Mouse (Mus musculus) retina, embryonic 14.5 days (tissue): ENCODE results near the gene Zbtb20.

Experiments
- DNase-seq: peaks from one replicate; pipeline ENCODE4 v3.0.0-alpha.2; 2015; ENCODE audit warnings: low spot score

The Zbtb20 gene

DNA sequence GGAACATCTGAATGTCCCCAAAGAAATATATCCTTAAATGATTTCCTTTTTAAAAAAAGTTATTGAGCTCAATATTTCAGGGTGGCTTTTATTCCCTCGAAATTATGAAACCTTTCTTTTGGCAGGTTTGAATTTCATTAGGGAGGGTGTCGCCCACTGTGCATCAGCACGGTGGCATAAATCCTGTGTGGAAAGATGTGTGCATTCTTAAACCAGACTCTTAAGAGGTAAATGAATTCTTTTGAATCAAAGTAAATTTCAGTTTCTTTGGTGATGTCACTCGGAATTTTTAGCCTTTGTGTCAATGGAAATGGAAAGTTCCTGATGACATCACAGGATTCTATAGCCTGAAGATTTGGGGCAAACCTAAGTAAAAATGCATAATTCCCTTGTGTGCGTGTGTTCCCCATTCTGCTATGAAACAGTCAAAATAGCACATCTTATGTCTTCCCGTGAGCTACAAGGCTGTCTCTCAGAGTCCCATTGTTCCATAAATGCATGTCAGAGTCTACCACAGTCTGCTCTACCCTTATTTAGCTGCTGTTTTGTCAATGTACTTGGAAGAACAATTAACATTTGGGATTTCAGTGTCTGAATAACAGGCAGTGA, 318.1 kb downstream of the Zbtb20 start:
- DNase-seq = no peak

DNA sequence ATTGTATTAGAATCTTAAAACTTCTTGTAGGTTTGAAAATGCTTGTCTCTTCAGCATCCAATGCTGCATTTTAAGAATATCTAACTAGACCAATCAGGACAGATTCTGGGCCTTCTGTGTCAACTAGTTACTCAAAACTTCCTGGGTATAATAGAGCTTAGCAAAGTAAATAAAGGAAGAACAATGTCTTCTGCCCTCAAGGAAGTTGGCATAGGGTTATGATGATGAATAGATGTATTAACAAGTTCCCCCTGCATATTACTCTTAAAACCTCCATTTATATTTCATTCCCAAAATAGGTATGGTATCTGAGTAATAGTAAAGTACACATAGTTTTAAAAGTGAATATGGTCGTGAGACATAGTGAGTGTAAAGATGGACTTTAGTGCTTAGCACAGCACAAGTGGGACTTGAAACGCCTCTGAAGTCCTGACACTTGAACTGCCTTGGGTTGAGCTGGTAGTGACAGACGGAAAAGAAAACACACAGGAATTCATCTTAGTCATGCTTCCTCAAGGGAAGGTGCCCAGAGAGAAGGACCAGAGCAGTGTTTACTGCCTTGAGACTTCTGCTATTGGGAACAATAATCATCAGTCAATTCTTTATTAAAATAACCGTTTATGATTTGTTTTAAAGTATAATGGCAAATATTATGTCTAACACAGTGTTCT, 341.8 kb downstream of the Zbtb20 start:
- no peak for DNase-seq

DNA sequence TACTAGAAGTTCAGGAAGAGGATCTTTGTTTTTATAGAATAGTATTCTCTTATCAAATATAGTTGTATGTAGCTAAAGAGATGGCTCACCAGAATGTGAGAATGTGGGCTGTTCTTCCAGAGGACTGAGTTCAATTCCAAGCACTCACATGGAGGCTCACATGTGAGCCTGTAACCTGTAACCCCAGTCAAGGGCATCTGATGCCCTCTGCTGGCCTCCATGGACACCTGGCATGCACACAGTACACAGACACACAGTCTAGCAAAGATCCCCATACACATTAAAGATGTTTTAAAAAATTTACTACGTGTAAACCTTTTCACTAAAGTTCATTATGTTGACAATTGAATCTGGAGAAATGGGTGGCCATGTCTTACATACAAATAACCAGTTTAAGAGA, 343.7 kb downstream of the Zbtb20 start:
- no peak for DNase-seq

DNA sequence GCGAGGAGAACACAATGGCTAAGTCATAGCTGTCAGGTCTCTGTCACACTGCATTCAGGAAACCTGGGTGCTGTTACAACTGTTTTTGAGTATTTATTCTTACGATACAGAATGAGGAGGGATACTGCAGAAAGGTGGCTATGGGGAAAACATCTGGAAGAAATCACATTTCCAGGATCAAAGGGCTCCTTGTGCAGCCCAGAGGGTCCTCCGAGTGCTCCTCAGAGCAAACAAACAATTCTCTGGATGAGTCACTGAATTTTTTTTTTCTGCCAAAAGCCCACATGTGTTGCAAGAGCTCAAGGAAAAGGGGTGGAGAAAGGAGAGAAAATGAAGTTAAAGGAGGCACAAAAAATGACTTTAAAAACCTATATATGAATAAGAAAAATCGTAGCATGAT, 345.6 kb downstream of the Zbtb20 start:
- DNase-seq = no peak

DNA sequence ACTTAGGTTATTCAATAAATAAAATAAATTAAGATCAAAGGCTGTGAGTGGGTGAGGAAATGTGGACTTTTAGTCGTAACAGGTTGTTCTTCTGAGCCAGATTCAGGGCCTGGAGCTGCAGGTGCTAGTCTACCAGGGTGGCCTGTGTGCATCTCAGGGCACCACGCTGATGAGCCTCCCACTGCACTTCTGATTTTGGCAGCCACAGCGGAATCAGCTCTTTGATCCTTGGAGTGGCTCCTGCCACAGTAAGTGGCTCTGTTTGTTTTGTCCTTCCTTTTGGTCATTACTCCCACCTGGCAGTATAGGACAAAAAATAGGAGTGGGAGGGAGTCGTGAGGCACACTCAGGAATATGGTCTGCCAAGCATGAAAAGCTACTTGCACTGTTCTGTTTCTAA, 354.6 kb downstream of the Zbtb20 start:
- DNase-seq = no peak

DNA sequence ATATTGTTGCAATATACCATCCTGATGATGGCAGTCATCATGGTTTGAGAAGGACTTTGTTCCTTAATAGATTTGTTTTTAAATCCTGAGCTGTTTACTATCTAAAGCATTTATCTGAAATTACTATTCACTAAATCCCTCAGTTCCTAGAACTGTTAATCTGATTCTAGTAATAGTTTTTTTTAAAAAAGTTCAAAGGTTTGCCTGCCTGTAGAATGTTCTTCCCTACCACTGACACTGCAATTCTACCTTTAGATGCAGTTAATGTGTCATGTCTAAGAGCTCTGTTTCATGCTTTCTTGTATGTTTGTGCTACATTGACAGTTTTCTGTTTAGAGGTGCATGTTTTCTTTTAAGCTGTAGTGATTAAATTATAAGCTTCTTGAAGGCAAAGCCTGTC, 358.6 kb downstream of the Zbtb20 start:
- no peak for DNase-seq

DNA sequence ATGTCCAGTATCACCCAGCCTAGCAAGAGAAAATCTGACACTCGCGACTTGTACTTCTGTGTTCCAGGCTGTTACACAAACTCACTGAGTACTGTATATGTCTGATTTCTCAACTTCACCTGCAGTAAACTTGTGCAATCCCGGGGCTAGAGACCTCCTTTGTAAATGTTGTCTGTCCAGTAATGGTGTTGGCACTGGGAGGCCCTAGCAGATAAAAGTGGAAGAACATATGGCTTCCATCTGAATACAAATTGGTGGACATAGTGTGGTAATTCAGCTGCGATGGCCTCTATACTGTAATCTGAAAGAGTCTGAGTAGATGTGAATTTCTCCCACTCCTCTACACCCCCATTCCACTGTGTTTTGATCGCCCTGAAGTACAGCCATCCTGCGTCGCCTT, 359.6 kb downstream of the Zbtb20 start:
- no peak for DNase-seq

DNA sequence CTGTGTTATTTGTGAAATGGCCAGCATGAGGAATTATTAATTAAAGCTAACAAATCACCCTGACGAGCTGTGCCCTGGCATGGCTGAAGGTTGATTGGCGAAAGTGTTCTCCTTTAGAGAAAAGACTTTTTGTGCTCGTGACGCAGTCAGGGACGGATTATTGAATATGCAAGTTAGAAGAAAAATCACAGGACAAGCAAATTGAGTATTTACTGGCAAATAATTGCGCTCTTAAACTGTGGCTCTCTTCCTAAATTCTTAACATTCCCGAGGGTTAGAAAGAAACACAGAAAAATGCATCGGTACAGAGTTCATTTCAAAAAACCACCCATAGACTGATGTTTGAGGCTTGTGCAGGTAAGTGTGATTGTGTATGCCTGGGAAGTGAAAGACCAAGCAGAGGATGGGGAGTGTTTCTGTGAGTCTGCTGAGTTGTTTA, 360.1 kb downstream of the Zbtb20 start:
- DNase-seq = no peak

DNA sequence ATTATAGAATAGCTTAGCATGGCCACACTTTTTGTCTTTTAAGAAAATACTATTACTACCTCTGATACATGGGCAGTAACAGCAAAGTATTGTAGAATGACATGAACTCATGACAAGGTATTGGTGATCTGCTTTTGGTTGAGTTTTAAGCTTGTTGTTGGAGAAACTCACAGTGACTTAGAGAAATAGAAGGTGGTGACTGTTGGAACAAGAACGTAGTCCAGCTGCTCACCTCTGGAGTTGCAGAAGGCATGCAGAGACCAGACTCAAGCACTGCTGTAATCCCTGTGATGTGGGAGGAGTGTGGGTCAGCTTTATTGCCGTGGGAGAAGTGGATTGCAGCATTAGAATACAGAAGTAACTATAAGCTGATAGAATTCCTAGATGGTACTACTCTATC, 361.9 kb downstream of the Zbtb20 start:
- DNase-seq = no peak

DNA sequence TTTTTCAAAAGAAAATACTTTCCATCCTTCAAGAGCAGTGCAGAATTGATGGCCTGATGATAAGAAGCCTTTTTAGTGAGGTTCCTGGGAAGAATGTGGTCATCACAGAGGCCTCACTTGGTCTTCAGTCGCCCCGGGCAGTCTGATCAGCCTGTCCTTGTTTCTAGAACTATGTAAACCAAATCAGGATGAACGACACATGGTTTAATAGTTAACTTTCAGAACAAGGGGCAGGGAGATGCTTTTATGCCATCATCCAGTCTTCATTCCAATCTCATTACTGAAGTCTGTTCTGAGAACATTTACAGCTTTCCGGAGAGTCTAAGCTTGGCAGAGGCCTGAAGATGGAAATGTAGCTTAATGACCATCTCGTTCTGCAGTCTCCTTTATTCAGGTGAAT, 371.3 kb downstream of the Zbtb20 start:
- DNase-seq = no peak

DNA sequence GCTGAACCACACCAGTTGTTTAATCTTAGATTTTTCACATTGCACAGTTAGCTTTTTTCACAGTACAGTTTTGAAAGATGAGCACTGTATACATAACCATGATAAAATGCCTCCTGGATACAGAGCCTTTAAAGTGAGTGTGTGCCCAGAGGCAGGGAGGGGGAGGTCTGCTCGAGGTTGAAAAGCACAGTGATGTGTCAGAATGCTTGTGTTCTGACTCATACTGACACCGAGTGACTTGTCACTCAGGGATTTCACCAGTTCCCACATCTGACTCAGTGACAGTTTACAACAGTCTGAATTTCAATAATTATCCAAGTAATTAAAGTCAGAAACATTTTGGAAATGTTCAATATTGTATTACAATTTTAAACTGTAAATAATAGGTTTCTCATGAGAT, 377.4 kb downstream of the Zbtb20 start:
- no peak for DNase-seq

DNA sequence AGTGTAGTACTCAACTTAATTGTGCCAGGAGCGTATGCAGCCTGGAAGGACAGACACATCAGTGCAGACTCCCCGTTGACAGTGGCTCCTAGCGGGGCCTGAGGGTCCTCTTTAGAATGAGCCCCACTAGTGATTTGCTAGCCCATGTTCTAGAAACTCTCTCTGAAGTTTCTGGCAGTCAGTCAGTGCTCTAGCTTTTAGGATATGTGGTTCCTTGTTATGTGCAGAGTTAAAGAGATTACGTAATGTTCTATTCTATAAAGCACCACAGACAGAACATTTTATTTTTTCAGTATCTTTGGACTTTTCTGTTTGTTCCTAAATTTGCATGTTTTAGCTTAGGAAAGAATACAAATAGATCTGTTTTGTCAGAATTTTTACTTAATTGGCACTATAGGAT, 378.1 kb downstream of the Zbtb20 start:
- DNase-seq = no peak

DNA sequence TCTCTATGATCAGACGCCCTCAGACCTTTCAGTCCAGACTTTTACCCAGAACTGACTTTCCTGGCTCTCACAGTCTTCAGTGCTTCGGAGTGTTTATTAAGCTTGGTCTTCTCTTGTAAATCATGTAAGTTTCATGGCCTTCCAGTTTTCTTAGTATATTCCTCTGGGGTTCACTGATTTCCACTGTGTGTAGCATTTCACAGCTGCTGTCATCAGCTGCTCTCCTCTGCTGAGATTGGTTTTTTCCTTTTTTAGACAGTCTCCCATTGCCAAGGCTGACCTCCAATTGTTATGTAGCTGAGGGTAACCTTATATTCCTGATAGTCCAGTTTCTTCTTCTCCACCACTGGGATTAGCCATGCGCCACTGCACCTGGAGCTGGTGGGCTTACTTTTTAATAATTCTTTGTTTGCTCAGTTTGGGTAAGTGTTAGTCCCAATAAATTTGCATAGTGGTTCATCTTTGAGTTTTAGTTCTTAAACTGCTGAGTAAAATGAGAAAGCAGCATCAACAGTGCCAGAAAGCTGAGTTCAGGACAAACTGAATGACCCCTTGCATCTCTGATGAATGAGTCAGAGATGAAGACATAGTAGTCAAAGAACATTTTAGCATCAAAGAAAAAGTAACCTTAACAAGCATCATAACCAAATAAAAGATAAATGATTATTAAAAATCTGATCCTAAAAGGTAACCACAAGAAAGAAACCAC, 380.7 kb downstream of the Zbtb20 start:
- DNase-seq = no peak

DNA sequence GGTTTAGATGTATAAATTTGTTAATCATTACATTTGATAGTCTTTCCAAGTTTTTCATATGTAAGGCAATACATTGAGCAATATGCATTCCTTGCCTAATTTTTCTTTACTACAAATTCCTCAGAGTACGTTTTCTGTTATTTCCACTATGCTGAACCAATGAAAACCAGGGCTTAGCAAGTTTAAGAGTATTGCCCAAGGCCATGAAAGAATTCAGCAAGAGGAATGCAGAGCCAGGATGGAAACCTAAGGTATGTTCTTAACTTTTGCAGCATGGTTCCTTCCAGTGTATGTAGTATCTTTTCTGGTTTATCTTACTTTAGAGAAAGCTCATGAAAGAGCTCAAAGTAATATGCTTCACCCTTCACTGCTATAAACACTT, 381.2 kb downstream of the Zbtb20 start:
- no peak for DNase-seq

DNA sequence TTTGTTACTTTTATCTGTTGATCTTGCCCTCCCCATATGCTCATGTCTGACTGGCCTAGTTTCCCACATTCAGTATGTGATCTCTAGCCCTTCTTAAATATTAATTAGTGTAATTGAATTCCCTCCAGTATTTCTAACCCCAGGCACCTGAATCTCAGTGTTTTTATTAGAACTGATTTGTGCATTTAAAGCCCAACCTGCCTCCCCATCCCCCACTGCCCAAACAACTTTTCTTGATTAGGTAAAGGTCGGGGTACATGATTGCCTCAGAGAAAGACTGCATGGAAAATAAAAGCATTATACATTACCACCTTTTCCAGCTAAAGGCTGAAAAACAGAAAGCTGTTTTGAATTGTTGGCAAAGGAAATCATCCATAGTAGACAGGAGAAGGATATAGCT, 383.8 kb downstream of the Zbtb20 start:
- no peak for DNase-seq

DNA sequence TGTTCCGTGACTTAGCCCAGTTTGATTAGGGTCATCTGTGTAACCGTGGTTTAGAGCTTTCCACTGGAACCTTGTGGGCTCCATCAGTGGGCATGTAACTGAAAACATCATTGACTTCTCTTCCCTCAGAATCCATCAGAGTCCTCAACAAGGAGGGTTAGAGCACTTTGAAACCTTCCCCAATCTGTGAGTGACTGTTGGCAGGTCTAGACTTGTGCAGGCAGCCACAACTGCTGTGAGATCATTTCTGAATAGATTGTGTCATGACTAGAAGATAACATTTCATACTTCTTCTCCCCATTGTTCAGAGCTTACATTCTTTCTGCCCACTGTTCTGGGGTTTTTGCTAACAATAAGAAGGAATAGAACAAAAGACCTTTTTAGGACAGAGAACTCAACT, 385.2 kb downstream of the Zbtb20 start:
- no peak for DNase-seq

DNA sequence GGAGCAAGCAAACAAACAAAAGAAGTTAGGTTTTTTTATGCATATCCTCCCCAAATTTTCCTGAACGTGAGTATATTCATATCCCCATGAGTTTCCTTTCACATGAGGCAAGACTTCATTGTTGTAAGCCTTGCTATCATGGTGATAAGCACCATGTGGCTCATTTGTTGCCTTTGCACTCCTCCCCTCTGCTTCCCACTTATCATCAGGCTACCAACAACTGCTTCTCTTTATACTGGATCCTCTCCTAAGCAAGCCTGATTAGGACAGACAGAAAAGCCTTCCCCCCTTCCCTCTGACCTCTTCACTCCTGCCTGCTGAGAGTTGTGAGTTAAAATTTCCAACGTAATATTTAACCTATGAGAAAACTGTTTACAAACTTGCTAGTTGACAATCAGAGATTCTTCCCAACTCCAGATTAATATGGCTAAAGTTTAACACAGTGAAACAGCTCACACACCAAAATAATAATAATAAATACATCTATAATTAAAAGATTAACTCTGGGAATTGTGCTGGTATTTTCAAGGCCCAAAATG, 398.4 kb downstream of the Zbtb20 start:
- DNase-seq = no peak

DNA sequence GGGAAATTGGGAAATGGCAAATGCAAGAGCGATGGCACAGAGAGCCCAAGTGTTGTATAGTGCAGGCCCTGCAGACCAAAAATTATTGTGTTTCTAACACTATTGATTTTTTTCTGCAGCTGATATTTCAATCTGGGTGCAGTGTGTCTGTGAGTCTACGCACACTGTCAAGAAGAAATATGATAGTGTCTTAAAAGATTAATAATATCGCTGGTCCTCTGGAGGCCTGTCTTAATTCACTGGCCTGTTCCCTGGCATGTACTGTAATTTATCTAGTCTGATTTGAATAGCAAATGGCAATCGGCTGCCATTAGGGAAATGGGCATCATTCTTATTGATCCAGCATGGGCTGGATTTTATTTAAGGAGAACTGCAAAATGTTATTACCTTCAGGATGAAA, 401.1 kb downstream of the Zbtb20 start:
- DNase-seq = no peak

DNA sequence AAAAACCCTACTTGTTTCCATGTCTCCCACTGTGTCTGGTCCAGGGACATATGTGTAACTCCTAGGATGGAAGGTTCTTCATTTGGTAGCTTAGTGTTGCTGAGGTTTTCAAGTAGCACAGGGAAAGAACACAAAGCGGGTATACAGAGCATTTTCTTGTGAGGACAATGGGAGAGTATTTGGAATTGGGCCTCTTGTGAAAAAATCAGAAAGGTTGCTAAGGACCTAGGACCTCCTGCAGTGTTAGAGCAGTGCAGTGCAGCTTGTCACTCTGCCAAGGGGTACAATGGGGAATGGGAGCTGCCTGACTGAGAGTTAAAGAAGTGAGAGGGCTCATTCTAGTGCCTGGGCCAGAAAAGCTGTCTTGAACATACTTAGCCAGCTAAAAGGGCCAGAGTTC, 410.6 kb downstream of the Zbtb20 start:
- DNase-seq = peak; percentile 34

DNA sequence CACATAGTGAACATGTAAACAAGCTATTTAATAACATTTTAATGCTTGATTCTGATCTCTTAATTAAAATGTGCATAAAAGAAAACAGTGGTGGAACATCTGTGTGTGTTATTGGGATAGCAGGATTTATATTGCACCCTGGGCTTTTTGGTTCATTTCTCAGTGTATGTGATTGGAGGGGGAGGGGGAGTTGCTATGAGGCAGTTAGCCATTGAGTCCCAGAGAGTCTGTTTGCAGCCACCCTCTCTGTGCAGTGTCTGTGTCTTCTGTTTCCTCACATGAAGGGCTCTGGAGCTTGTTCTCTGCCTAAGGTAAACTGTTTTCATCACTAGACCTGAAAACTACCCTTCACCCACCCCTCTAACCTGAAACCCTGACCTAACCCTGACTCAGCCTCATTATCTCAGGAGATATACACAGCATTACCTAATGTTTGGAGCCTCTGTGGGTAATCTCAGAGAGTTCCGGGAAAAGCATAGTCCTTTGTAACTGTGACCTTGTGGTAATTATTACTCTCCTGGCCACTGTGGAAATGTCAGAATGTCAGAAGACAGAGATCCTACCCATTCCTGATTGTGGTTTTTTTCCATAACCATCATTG, 411.2 kb downstream of the Zbtb20 start:
- DNase-seq = no peak

DNA sequence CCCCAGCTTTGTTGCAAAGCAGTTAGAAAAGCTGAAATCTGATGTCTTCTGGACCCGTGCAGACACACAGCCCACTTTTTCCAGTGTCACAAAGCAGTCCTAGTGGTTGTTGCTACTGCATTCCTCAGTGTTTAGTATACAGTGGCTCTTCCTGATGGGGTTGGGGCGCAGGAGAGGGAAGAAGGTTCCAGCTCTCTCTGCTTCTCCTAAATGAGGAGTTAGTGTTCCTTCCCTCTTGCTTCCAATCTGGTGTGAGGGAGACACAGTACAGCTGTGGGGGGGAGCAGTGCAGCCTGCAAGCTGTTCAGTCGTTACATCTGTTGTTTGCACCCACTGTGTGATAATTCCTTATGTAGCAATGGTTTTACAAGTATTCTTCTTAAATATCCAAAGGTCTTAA, 415.7 kb downstream of the Zbtb20 start:
- DNase-seq = no peak

DNA sequence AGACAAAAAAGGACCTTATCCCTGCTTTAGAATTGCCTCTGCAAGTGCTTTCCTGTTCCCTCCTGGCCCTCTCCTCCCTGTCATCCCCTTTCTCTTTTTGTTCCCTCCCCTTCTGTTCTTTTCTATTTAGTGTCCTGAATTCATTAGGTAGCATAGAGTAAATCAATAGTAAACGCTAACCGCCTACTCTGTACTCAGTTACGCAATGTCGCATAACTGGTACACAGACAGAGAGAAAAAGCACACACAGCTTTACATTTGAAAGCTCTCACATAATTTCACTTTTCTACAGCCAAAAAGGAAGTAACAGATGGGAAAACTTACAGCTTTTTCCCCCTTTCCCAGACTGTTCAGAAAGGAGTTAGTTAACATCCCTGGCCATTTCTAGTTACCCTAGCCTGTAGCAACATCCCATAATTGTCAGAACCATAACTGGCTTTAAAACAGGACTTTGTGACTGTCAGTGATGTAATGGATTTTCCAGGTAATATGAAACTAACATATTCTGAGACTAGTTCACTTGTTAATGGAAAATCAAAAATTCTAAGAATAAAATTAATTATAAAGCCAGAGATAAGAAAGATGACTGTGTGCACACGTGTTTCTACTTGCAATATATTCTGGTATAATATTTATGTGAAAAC, 422.4 kb downstream of the Zbtb20 start:
- no peak for DNase-seq
